Mouse (Mus musculus) macrophage (primary cell): Measurements from ENCODE around the gene Osbpl7. TPM values are rescaled to one million over a fixed set of nuclear protein-coding genes. Genes with fewer than 3 reads are reported as not detected.

Experiments
- H3K27ac ChIP-seq: fragments of 350-480 bp; formaldehyde crosslinking; 2 replicates; pipeline ENCODE4 v1.9.0; 2021
- H3K36me3 ChIP-seq: fragments of 350-480 bp; formaldehyde crosslinking; 2 replicates; pipeline ENCODE4 v1.9.0; 2021; ENCODE audit errors: inconsistent target
- H3K4me3 ChIP-seq: fragments of 350-480 bp; formaldehyde crosslinking; 2 replicates; pipeline ENCODE4 v1.9.0; 2021; ENCODE audit errors: inconsistent target
- H3K79me2 ChIP-seq: fragments of 350-480 bp; formaldehyde crosslinking; 2 replicates; pipeline ENCODE4 v1.9.0; 2021; ENCODE audit errors: inconsistent target
- WGBS: methylation state at CpG from one replicate; pipeline ENCODE4 v1.1.7; 2026; ENCODE audit warnings: inconsistent platforms; ENCODE audit not compliant: missing documents; 5-methylcytosine and 5-hydroxymethylcytosine counted together
- polyA plus RNA-seq: library from polyadenylated mRNA; stranded (reverse); fragments of 250-400 nt; gene quantifications from 3 replicates; pipeline ENCODE4 v1.2.4, GENCODE M21; 2018; ENCODE audit warnings: inconsistent platforms

Osbpl7 gene
- polyA plus RNA-seq, 1 experiment from 2014 or later = 6.4 TPM

DNA sequence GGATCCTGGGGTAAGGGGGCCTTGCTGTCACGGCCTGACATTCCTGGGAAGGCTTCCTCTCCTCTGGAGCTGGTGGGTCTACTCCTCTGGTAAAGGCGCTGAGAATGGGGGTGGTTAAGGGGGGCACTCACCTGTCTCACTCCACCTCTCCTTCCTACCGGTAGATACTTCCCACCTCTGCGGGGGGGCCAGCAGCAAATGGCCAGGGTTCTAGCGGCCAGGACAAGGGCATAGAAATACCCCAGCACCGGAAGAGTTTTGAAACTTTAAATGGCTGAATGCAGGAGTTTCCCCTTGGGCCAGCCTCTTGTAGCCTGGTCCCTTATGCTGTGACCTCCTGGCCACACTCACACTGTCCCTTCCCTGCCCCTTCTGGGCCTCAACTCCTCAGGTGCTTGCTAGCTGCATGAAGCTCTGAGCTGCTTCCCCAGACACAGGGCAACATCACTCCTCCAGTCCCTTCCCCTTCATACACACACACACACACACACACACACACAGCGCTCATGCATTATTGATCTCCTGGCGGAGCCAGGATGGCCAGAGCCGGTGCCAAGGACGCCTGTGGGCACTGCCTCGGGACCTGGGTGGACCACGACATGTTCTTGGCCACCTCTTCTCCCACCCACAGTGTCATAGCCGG, 637 bp downstream of the Osbpl7 start:
- Histone ChIP-seq H3K36me3 (peaks cover 35% of the 10 kb centered on the region), H3K4me3 (peak overlapping the region; percentile 98), H3K27ac (peak overlapping the region; percentile 60), H3K79me2 (peaks cover 15% of the 10 kb centered on the region; the same call in 1 of the 2 replicates)
- 16% methylated on average over 13 of the region's 13 CpGs for WGBS

DNA sequence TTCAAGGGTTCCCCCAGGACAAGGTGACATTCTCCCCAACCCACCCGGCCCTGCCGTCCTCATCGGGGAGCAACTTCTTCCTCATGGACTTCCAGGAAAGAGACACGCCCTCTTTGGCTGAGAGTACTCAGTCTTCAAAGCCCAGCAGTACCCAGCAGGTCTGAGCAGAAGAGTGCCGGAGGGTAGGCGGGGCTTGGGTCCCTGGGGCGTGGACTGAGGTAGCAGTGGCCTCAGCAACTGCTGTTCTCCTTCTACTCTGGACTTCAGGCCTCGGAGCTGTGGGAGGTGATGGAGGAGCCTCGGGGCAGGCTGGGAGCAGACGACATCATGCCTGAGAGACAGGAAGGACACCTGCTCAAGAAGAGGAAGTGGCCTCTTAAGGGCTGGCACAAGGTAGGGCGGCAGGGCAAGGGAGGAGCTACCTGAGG, 1.8 kb downstream of the Osbpl7 start:
- H3K27ac ChIP-seq = no peak overlapping the region
- peak overlapping the region; percentile 98; the same call in 1 of the 2 replicates for H3K4me3 ChIP-seq
- peaks cover 37% of the 10 kb centered on the region for H3K36me3 ChIP-seq
- peaks cover 15% of the 10 kb centered on the region; the same call in 1 of the 2 replicates for H3K79me2 ChIP-seq
- WGBS = 36% methylated on average over 11 of the region's 11 CpGs

DNA sequence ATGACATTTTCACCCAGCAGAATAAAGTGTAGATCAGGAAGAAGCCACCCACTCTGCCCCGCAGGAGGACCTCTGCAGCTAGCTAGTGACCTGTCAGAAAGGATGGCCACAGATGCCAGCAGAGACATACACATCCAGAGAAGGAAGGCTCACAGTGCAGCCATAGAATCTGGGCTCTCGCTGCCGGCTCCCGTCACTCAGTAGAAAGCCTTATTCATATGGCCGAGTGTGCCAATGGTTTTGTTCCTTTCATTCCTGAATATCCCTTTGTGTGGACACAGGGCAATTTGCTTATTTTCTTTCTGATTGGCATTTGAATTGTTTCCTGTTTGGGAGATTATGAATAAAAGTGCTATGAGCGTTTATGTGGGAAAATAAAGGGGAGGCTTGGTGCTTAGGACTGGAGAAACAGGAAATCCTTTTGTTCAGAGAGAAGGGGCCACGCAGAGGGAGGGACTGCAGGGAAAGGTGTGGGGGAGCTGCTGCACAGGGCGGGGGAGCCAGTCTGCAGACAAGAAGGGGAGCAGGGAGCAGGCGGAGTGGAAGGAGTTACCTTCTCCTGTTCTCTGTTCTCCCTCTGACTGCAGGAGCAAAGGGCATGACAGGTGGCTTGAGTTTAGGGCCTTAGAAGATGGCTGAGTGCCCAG, 13.0 kb downstream of the Osbpl7 start:
- no peak overlapping the region for H3K4me3 ChIP-seq
- no peak overlapping the region for H3K27ac ChIP-seq
- WGBS = 71% methylated on average over 9 of the region's 9 CpGs
- peaks cover 65% of the 10 kb centered on the region for H3K36me3 ChIP-seq
- H3K79me2 ChIP-seq = no peaks in the 10 kb centered on the region

DNA sequence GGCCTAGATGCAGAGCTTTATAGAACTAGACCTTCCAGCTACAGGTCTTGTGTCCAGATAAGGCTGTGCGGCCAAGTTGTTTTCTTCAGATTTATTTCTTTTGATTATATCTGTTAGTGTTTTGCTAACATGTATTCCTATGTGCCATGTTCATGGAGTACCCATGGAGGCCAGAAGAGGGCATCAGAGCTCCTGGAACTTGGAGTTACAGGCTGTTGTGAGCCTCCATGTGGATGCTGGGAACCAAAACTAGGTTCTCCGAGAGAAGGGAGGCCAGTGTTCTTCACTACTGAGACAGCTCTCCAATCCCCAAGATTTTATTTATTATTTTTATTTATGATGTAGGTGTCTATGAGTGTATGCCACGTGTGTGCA, 13.5 kb downstream of the Osbpl7 start:
- WGBS = 98% methylated on average over 3 of the region's 3 CpGs
- Histone ChIP-seq H3K27ac (no peak overlapping the region), H3K79me2 (no peaks in the 10 kb centered on the region), H3K36me3 (peaks cover 64% of the 10 kb centered on the region), H3K4me3 (no peak overlapping the region)

DNA sequence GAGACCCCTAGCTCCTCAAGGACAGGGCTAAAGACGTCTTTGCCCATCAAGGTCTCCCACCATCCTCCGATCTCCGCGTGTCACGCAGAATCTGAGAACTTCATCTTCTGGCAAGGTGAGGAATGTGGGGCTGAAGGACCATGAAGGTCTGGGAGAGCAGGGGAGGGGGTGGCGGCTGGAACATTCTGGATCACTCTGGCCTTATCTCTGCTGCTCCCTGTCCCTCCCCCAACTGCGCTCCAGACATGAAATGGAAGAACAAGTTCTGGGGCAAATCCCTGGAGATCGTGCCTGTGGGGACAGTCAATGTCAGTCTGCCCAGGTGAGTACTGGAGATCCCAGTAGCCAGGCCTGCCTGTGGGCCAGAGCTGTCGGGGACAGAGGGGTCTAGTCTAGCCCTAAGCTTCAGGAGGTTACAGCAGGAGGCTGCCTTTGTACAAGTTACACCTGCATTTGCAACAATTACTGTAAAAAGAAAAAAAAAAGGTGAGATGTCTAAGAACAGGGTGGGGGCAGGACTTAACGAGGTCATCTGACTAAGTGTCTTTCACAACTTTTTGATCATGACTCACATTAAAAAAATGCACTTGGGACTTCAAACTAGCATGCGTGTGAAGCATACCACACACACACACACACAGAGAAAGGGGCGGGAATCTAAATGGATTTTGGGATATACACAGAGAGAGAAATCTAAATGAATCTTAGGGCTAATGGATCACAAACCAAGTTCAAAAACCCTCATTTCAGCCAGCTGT, 15.3 kb downstream of the Osbpl7 start:
- Histone ChIP-seq H3K79me2 (no peaks in the 10 kb centered on the region), H3K36me3 (peaks cover 47% of the 10 kb centered on the region), H3K27ac (no peak overlapping the region), H3K4me3 (no peak overlapping the region)
- WGBS = 89% methylated on average over 12 of the region's 12 CpGs

DNA sequence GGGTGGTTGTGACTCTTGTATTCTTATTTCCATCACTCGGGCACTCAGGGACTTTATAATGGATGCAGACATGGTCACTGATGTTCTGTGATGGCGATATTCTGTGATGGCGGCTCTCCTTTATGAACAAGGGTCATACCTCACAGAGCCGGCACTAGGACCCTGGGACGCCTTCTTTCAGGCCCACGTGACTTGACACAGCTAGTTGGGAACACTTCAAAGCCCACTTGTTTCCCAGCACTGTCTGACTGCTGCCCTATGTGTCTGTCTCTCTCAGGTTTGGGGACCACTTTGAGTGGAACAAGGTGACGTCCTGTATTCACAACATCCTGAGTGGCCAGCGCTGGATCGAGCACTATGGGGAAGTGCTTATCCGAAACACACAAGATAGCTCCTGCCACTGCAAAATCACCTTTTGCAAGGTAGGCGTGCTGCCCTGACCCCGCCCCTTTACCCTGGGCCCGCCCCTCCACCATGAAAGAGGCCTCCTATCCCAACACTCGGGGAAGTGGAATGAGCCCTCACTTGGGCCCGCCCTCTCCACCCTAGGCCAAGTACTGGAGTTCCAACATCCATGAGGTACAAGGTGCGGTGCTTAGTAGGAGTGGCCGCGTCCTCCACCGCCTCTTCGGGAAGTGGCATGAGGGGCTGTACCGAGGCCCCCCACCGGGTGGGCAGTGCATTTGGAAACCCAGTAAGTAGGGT, 16.4 kb downstream of the Osbpl7 start:
- peaks cover 36% of the 10 kb centered on the region for H3K36me3 ChIP-seq

DNA sequence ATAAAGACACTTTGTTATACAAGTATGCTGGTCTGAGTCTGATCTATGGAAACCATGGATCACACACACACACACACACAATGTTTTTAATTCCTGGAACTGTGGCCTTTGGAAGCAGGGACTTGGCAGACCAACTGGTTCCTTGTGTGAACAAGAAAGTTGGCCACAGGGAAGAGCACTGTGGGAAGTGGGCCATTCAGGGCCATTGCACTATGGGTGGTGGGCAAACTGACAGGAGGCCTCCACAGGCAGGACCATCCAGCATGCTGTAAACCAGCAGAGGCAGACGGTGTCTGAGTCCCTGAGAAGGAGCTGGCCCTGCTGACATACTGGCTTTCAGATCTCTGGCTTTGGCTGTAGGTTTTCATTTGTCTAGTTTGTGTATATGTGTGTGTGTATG, 18.9 kb downstream of the Osbpl7 start:
- WGBS = 94% methylated on average over 1 of the region's 1 CpGs
- no peaks in the 10 kb centered on the region for H3K79me2 ChIP-seq
- no peak overlapping the region for H3K27ac ChIP-seq
- peaks cover 36% of the 10 kb centered on the region for H3K36me3 ChIP-seq
- no peak overlapping the region for H3K4me3 ChIP-seq

More for the DNA sequence above, 16.4 kb downstream of the Osbpl7 start:
- no peak overlapping the region for H3K4me3 ChIP-seq
- 94% methylated on average over 22 of the region's 22 CpGs for WGBS
- H3K27ac ChIP-seq = no peak overlapping the region
- no peaks in the 10 kb centered on the region for H3K79me2 ChIP-seq

DNA sequence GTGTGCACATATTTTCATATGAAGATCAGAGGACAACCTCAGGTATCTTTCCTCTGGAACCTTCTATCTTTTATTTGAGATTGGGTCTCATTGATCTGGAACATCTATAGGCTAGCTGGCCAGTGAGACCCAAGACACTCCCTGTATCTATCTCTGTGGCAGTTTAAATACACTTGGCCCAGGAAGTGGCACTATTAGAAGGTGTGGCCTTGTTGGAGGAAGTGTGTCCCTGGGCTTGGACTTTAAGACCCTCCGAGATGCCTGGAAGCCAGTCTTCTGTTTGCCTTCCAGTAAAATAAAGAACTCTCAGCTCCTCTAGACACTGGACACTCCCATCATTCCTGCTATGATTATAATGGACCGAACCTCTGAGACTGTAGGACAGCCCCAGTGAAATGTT, 19.3 kb downstream of the Osbpl7 start:
- Histone ChIP-seq H3K4me3 (no peak overlapping the region), H3K27ac (no peak overlapping the region), H3K79me2 (no peaks in the 10 kb centered on the region), H3K36me3 (peaks cover 36% of the 10 kb centered on the region)
- 91% methylated on average over 2 of the region's 2 CpGs for WGBS

DNA sequence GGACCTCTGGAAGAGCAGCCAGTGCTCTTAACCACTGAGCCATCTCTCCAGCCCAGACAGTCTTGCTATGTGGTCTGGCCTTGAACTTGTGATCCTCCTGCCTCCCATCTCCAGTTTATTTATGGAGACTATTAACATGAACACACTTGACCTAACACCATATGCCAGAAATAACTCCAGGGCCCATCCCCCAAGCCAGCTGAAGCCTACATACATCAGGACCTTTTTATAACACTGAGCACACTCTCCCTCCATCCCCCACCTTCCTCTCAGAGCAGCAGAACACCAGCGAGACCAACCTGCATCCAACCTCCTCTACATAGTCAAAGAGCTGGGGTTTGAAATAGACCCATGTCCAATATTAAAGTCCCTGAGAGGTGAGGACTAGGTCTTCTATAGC, 20.7 kb downstream of the Osbpl7 start:
- no peak overlapping the region for H3K27ac ChIP-seq
- 100% methylated on average over 1 of the region's 1 CpGs for WGBS
- H3K79me2 ChIP-seq = no peaks in the 10 kb centered on the region
- H3K36me3 ChIP-seq = peaks cover 25% of the 10 kb centered on the region
- no peak overlapping the region for H3K4me3 ChIP-seq

DNA sequence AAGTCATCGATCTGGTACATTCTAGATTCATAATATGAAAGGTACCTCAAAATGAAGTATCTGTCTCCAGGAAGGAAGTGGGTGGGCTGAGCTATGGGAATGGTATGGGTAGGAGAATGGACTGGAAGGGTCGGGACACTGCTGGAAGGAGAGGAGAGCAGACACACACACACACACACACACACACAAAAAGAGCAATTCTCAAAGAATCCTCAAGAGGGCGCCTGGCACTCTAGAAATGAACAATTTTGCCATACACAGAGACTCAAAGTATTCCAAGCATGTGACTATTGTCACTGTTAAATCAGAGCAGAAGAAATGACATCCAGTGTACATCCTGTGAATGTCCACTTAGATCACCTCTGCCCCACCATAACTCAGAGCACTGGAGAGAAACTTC, 22.1 kb downstream of the Osbpl7 start:
- Histone ChIP-seq H3K27ac (no peak overlapping the region), H3K79me2 (no peaks in the 10 kb centered on the region), H3K4me3 (no peak overlapping the region), H3K36me3 (peaks cover 12% of the 10 kb centered on the region)
- WGBS = 38% methylated on average over 2 of the region's 3 CpGs

DNA sequence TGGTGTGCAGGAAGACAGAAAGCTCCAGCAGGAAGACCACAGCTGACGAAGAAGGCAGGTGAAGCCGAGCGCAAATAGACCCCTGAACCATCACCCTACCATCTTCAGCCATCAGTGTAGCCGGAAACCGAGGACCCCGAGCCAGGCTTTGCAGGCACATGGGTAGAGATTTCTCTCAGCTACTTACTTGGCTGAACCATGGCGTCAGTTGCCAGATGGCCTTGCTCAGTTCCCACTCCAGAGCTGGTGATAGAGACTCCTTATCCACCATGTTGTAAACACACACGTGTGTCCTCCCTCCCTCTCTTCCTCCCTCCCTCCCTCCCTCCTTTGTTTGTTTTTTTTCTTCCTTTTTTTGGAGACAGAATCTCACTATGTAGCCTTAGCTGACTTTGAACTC, 23.8 kb downstream of the Osbpl7 start:
- Histone ChIP-seq H3K27ac (no peak overlapping the region), H3K4me3 (no peak overlapping the region), H3K79me2 (no peaks in the 10 kb centered on the region), H3K36me3 (no peaks in the 10 kb centered on the region)
- WGBS = 89% methylated on average over 7 of the region's 8 CpGs

DNA sequence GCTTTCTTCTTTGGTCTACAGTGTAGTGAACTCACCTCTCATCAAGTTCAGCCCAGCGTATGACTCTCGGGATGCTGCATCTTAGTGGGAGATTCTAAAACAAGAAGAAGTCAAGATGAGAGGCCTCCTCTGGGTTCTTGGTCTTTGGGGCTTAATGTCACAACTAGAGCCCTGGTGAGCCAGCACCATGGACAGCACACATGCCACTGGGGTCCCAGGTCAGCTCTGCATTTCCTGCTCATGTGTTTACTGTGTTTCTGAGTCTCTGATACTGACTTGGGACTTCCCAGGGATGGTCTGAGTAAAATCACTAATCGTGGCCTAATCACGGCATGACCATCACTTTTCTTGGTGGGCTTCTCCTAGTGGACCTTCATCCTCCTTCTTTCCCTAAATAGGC, 28.3 kb downstream of the Osbpl7 start:
- Histone ChIP-seq H3K27ac (no peak overlapping the region), H3K79me2 (no peaks in the 10 kb centered on the region), H3K36me3 (no peaks in the 10 kb centered on the region), H3K4me3 (no peak overlapping the region)
- 69% methylated on average over 4 of the region's 4 CpGs for WGBS

DNA sequence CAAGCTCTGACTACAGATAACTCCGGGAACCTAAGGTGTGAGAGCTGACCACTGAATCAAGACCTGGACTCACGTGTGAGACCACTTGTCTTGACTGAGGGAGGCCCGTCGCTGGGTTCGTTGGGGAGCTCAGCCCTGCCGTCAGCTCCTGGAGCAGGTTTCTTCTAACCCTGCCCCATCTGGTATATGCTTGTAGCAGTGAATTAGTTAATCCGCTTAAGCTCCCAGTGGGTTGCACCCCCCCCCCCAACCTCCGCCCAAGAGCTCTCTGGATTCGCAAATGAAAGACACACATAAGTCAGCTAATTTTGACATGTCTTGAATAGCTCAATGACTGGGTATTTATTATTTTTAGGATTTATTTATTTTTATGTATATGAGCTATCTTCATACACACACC, 29.9 kb downstream of the Osbpl7 start:
- Histone ChIP-seq H3K27ac (no peak overlapping the region), H3K4me3 (no peak overlapping the region), H3K36me3 (no peaks in the 10 kb centered on the region), H3K79me2 (no peaks in the 10 kb centered on the region)
- WGBS = 78% methylated on average over 9 of the region's 9 CpGs

DNA sequence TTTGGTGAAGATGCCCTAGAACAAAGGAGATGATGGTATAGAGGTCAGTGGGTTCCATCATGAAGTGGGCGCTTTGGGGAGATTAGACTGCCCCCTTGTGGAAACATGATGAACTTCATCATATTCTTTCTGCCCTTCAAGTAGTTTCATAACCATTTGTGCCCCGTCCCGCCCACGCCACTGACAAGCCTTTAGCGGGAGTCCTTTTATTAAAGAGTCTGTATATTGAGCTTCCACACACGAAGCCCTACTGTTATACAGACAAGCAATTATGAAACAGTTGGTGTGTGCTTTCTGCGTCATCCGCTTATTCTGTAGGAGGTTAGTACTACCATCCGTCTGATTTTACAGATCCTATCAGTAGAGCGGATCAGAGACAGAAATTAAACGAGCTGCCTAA, 32.5 kb downstream of the Osbpl7 start:
- H3K79me2 ChIP-seq = no peaks in the 10 kb centered on the region
- WGBS = 31% methylated on average over 11 of the region's 11 CpGs
- no peaks in the 10 kb centered on the region for H3K36me3 ChIP-seq
- H3K4me3 ChIP-seq = no peak overlapping the region
- H3K27ac ChIP-seq = no peak overlapping the region
